Mouse (Mus musculus) MEL (cell line): ENCODE data around the gene Mrnip. TPM values are rescaled to one million over a fixed set of nuclear protein-coding genes. Genes with fewer than 3 reads are reported as not detected.

Experiments
- DNase-seq: peaks from one replicate; pipeline ENCODE4 v3.0.0; 2011; ENCODE audit warnings: low read depth, low spot score
- H3K27ac ChIP-seq: 2 replicates; pipeline ENCODE4 v1.5.1; 2012; ENCODE audit warnings: low read depth, mild to moderate bottlenecking, control low read depth, low read length, moderate library complexity; ENCODE audit not compliant: control insufficient read depth
- H3K27me3 ChIP-seq, 2 experiments: fragments of 150-350 bp in 1 of 2; sonication (generic) in 1 of 2; 2 replicates each; pipeline ENCODE4 v1.6.1; 2012; ENCODE audit warnings: low read length in 2 of 2, mild to moderate bottlenecking in 2 of 2, improper control_type of control experiment in 1 of 2, moderate library complexity in 1 of 2; ENCODE audit not compliant: insufficient read depth in 2 of 2, control insufficient read depth in 1 of 2
- H3K36me3 ChIP-seq, 2 experiments: 2 replicates each; pipeline ENCODE4 v1.6.1; 2012 to 2014; ENCODE audit warnings: low read length in 2 of 2, improper control_type of control experiment in 1 of 2, inconsistent platforms in 1 of 2, mild to moderate bottlenecking in 1 of 2; ENCODE audit not compliant: insufficient read depth in 2 of 2, control insufficient read depth in 1 of 2
- H3K4me1 ChIP-seq, 2 experiments: fragments of 150-350 bp in 1 of 2; sonication (generic) in 1 of 2; 2 replicates each; pipeline ENCODE4 v1.6.1; 2012; ENCODE audit warnings: low read length in 2 of 2, improper control_type of control experiment in 1 of 2, mild to moderate bottlenecking in 1 of 2; ENCODE audit not compliant: insufficient read depth in 2 of 2, control insufficient read depth in 1 of 2
- H3K4me3 ChIP-seq, 2 experiments: fragments of 150-350 bp in 1 of 2; sonication (generic) in 1 of 2; 2 replicates each; pipeline ENCODE4 v1.5.1; 2012; ENCODE audit warnings: low read depth in 2 of 2, low read length in 2 of 2, mild to moderate bottlenecking in 2 of 2, moderate library complexity in 2 of 2, control low read depth in 1 of 2, improper control_type of control experiment in 1 of 2; ENCODE audit not compliant: control insufficient read depth in 1 of 2, insufficient read depth in 1 of 2
- H3K79me2 ChIP-seq: 2 replicates; pipeline ENCODE4 v1.6.1; 2012; ENCODE audit warnings: mild to moderate bottlenecking, low read length, moderate library complexity; ENCODE audit not compliant: control insufficient read depth, poor library complexity, insufficient read depth
- H3K9ac ChIP-seq: 2 replicates; pipeline ENCODE4 v1.6.1; 2012; ENCODE audit warnings: low read depth, mild to moderate bottlenecking, control low read depth, low read length, moderate library complexity; ENCODE audit not compliant: control insufficient read depth, poor library complexity, severe bottlenecking
- H3K9me3 ChIP-seq: fragments of 150-350 bp; sonication (generic); replicated peaks from 2 replicates; pipeline ENCODE4 v1.6.1; 2012; ENCODE audit warnings: mild to moderate bottlenecking, low read length, improper control_type of control experiment, moderate library complexity; ENCODE audit not compliant: insufficient read depth
- BHLHE40 ChIP-seq: IDR thresholded peaks from 2 replicates; pipeline ENCODE4 v1.6.1; 2012; ENCODE audit warnings: low read depth, mild to moderate bottlenecking, inconsistent platforms, low read length, improper control_type of control experiment, borderline replicate concordance
- CHD1 ChIP-seq: IDR thresholded peaks from 2 replicates; pipeline ENCODE4 v1.6.1; 2012; ENCODE audit warnings: low read depth, mild to moderate bottlenecking, inconsistent platforms, low read length, improper control_type of control experiment
- CHD2 ChIP-seq: IDR thresholded peaks from 2 replicates; pipeline ENCODE4 v1.6.1; 2011; ENCODE audit warnings: low read length, improper control_type of control experiment
- E2F4 ChIP-seq: IDR thresholded peaks from 2 replicates; pipeline ENCODE4 v1.6.1; 2011; ENCODE audit warnings: low read depth, low read length, improper control_type of control experiment, borderline replicate concordance
- GATA1 ChIP-seq: IDR thresholded peaks from 2 replicates; pipeline ENCODE4 v1.6.1; 2011; ENCODE audit warnings: low read depth, low read length, improper control_type of control experiment
- JUND ChIP-seq: IDR thresholded peaks from 2 replicates; pipeline ENCODE4 v1.6.1; 2011; ENCODE audit warnings: low read depth, mild to moderate bottlenecking, improper control_type of control experiment, low read length
- KAT2A ChIP-seq: conservative IDR thresholded peaks from 2 replicates; pipeline ENCODE4 v1.6.1; 2012; ENCODE audit warnings: low read depth, low read length, improper control_type of control experiment, inconsistent platforms
- MAFK ChIP-seq: IDR thresholded peaks from 2 replicates; pipeline ENCODE4 v1.6.1; 2011; ENCODE audit warnings: low read depth, mild to moderate bottlenecking, low read length, improper control_type of control experiment, borderline replicate concordance
- MEF2A ChIP-seq: IDR thresholded peaks from 2 replicates; pipeline ENCODE4 v1.6.1; 2014; ENCODE audit warnings: low read depth, mild to moderate bottlenecking, inconsistent platforms, low read length, improper control_type of control experiment; ENCODE audit not compliant: poor library complexity, insufficient replicate concordance, severe bottlenecking; ENCODE audit errors: extremely low read depth
- MXI1 ChIP-seq: IDR thresholded peaks from 2 replicates; pipeline ENCODE4 v1.6.1; 2011; ENCODE audit warnings: mild to moderate bottlenecking, low read depth, low read length, improper control_type of control experiment
- MYC ChIP-seq: IDR thresholded peaks from 2 replicates; pipeline ENCODE4 v1.6.1; 2011; ENCODE audit warnings: low read depth, mild to moderate bottlenecking, low read length, improper control_type of control experiment, moderate library complexity
- NELFE ChIP-seq: IDR thresholded peaks from 2 replicates; pipeline ENCODE4 v1.6.1; 2011; ENCODE audit warnings: low read depth, low read length, improper control_type of control experiment
- NRF1 ChIP-seq: IDR thresholded peaks from 2 replicates; pipeline ENCODE4 v1.6.1; 2014; ENCODE audit warnings: low read depth, mild to moderate bottlenecking, inconsistent platforms, low read length, improper control_type of control experiment, moderate library complexity; ENCODE audit not compliant: poor library complexity, insufficient read depth, severe bottlenecking
- POLR2A ChIP-seq, 2 experiments: IDR thresholded peaks; 2 replicates each; pipeline ENCODE4 v1.6.1; 2011 to 2012; ENCODE audit warnings: low read length in 2 of 2, mild to moderate bottlenecking in 2 of 2, control low read depth in 1 of 2, improper control_type of control experiment in 1 of 2, low read depth in 1 of 2, moderate library complexity in 1 of 2; ENCODE audit not compliant: control insufficient read depth in 1 of 2, insufficient read depth in 1 of 2, poor library complexity in 1 of 2
- POLR2AphosphoS2 ChIP-seq: IDR thresholded peaks from 2 replicates; pipeline ENCODE4 v1.6.1; 2011; ENCODE audit warnings: low read length, improper control_type of control experiment
- RAD21 ChIP-seq: IDR thresholded peaks from 2 replicates; pipeline ENCODE4 v1.6.1; 2011; ENCODE audit warnings: mild to moderate bottlenecking, low read depth, low read length, improper control_type of control experiment
- RCOR1 ChIP-seq: IDR thresholded peaks from 2 replicates; pipeline ENCODE4 v1.6.1; 2012; ENCODE audit warnings: low read depth, mild to moderate bottlenecking, inconsistent platforms, low read length, improper control_type of control experiment
- SIN3A ChIP-seq: IDR thresholded peaks from 2 replicates; pipeline ENCODE4 v1.6.1; 2012; ENCODE audit warnings: low read length, improper control_type of control experiment, inconsistent platforms
- TCF12 ChIP-seq: IDR thresholded peaks from 2 replicates; pipeline ENCODE4 v1.6.1; 2014; ENCODE audit warnings: low read depth, mild to moderate bottlenecking, inconsistent platforms, low read length, improper control_type of control experiment, moderate library complexity
- UBTF ChIP-seq: IDR thresholded peaks from 2 replicates; pipeline ENCODE4 v1.6.1; 2012; ENCODE audit warnings: low read depth, mild to moderate bottlenecking, inconsistent platforms, low read length, improper control_type of control experiment, moderate library complexity, borderline replicate concordance; ENCODE audit not compliant: insufficient read depth
- ZMIZ1 ChIP-seq: IDR thresholded peaks from 2 replicates; pipeline ENCODE4 v1.6.1; 2012; ENCODE audit warnings: low read depth, mild to moderate bottlenecking, inconsistent platforms, low read length, improper control_type of control experiment, moderate library complexity
- ZNF384 ChIP-seq: IDR thresholded peaks from 2 replicates; pipeline ENCODE4 v1.6.1; 2012; ENCODE audit warnings: low read depth, mild to moderate bottlenecking, inconsistent platforms, low read length, improper control_type of control experiment
- polyA plus RNA-seq, 2 experiments: library from polyadenylated mRNA; stranded (reverse) in 1 of 2; unstranded in 1 of 2; fragments of >175 nt in 1 of 2; fragments of >200 nt in 1 of 2; gene quantifications; 2 replicates each; pipeline versions ENCODE4 v1.2.1 to v1.2.4; 2012; ENCODE audit warnings: low replicate concordance in 2 of 2, low read depth in 1 of 2; ENCODE audit not compliant: insufficient read length in 2 of 2, insufficient read depth in 1 of 2, missing spikeins in 1 of 2
- total RNA-seq: library from RNA; depleted of rRNA; stranded (reverse); fragments of 300-350 nt; gene quantifications from 2 replicates; pipeline ENCODE4 v1.2.3, GENCODE M21; 2012

Gene Mrnip
- total and polyA plus RNA-seq, 3 experiments: 8.6 to 10.6 TPM; not detected in 1

DNA sequence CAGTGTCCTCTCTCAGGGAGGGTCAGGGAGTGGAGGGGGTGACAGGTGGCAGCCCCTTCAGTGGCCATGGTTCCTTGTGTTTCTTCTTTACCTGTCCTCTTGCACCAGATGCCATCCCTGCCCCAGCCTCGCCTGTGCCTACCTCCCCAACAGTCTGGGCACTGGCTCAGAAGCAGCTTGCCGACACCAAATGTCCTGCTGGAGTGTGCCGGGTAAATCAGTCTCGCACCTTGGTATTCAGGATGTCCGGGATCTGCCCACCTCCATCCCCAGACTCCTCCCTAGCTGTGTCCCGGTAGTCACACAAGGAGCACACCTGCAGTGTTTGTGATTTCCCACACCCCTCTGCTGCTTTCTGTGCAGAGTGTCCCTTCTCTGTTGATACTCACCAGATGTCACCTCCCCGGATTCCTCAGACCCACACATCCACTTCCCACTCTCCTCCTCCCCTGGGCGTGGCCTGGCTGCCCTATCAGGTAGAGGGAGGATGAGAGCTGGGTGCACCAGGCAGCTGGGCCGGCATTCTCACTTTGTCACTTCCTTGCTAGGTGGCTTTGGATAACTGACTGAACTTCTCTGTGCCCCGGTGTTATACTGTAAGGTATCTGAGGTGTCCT, 35.9 kb upstream of the Mrnip start:
- no peak for TF ChIP-seq KAT2A
- TF ChIP-seq TCF12: no peak
- TF ChIP-seq GATA1: no peak
- TF ChIP-seq JUND: no peak
- no peak for TF ChIP-seq ZNF384
- no peak for TF ChIP-seq ZMIZ1
- no peak for TF ChIP-seq MEF2A
- no peak for TF ChIP-seq CHD1
- TF ChIP-seq BHLHE40: no peak
- TF ChIP-seq POLR2AphosphoS2: no peak
- TF ChIP-seq CHD2: no peak
- H3K79me2 ChIP-seq: no peaks in the 10 kb centered on the region
- H3K36me3 ChIP-seq: peaks cover 11 to 13% of the 10 kb centered on the region in 2 experiments
- H3K9ac ChIP-seq: no peak overlapping the region
- H3K9me3 ChIP-seq: no peaks in the 10 kb centered on the region
- DNase-seq: peak; percentile 29
- peaks cover 7 to 11% of the 10 kb centered on the region in 2 experiments for H3K4me1 ChIP-seq
- no peaks in the 10 kb centered on the region for H3K27me3 ChIP-seq
- no peak overlapping the region for H3K4me3 ChIP-seq
- H3K27ac ChIP-seq: no peak overlapping the region

DNA sequence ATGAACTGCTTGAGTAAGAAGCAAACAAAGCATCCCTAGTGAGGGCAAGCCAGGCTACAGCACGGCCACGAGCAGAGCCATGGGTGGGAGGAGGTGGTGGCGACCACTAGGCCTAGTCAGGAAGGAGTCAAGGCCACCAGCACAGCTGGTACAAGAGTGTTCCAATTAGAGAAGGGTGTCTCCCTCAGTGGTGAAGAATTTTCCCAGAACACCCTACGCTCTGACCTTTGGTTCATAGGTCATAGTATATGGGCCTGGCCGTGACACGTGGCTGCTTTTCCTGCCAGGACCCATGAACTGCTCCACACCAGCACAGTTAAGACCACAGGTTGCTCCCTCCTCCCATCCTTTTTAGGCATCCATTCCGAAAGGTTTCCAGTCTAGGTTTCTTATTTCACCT, 34.7 kb upstream of the Mrnip start:
- no peak overlapping the region for H3K4me3 ChIP-seq
- DNase-seq: no peak
- H3K27ac ChIP-seq: no peak overlapping the region
- no peaks in the 10 kb centered on the region for H3K79me2 ChIP-seq
- TF ChIP-seq NELFE: no peak
- TF ChIP-seq MXI1: no peak
- TF ChIP-seq MAFK: no peak
- TF ChIP-seq UBTF: no peak
- no peak for TF ChIP-seq MEF2A
- no peak for TF ChIP-seq CHD1
- TF ChIP-seq ZNF384: no peak
- TF ChIP-seq SIN3A: no peak
- no peak for TF ChIP-seq NRF1
- no peak for TF ChIP-seq TCF12
- TF ChIP-seq MYC: no peak
- TF ChIP-seq RAD21: no peak
- TF ChIP-seq RCOR1: no peak
- no peak for TF ChIP-seq E2F4
- TF ChIP-seq POLR2A (IDR thresholded peaks at IDR 0.05; ENCODE audit: control insufficient read depth in 1 of 2, insufficient read depth in 1 of 2, low read depth in 1 of 2, low read length in 2 of 2, poor library complexity in 1 of 2): no peak
- H3K36me3 ChIP-seq: peaks cover 0 to 13% of the 10 kb centered on the region in 2 experiments; a peak in 2 of 4 replicates
- no peaks in the 10 kb centered on the region; a peak in 1 of 4 replicates for H3K4me1 ChIP-seq
- H3K27me3 ChIP-seq: no peaks in the 10 kb centered on the region
- H3K9me3 ChIP-seq: no peaks in the 10 kb centered on the region
- H3K9ac ChIP-seq: no peak overlapping the region
